Mouse (Mus musculus) right cerebral cortex, postnatal 14 days (tissue): ENCODE measurements around the gene Uspl1.

Experiments used
- DNase-seq: peaks from one replicate; pipeline ENCODE4 v3.0.0; 2022

Uspl1 gene

GRCm38 (mm10) chr5:149261866-149262265 lies 77.7 kb downstream of the Uspl1 start:
- no peak for DNase-seq

- no peak for DNase-seq
Measured at GRCm38 (mm10) chr5:149264405-149264804, 80.3 kb downstream of the Uspl1 start, which contains the start of gene Alox5ap. Alox5ap (plus strand) TSS chr5:149264767.

- no peak for DNase-seq
Measured at GRCm38 (mm10) chr5:149264878-149265279, 80.7 kb downstream of the Uspl1 start.
